Mouse (Mus musculus): ENCODE results near the gene Hmga2. TPM values are rescaled to one million over a fixed set of nuclear protein-coding genes. Genes with fewer than 3 reads are reported as not detected.
"Not testable (repeated sequence)": the region's sequence is repeated elsewhere in the genome, so short reads cannot be mapped to it uniquely, and the experiment has no call there.

The Hmga2 gene
- polyA plus RNA-seq, 1 experiment from 2014 or later = 59.2 TPM

- H3K4me3 ChIP-seq; H3K4me2 ChIP-seq; H3K9me3 ChIP-seq; H3K36me3 ChIP-seq; ATAC-seq (ENCODE audit: insufficient number of reproducible peaks, insufficient read depth, low FRiP score, low TSS enrichment, low read depth); H3K27me3 ChIP-seq; H3K9ac ChIP-seq; H3K4me1 ChIP-seq: not testable (repeated sequence)
- H3K27ac ChIP-seq = peak overlapping the region; percentile 22; the same call in 1 of the 2 replicates
- WGBS = 86% methylated on average over 1 of the region's 1 CpGs
Measured at GRCm38 (mm10) chr10:120338431-120338830, 137.8 kb downstream of the Hmga2 start.

DNA sequence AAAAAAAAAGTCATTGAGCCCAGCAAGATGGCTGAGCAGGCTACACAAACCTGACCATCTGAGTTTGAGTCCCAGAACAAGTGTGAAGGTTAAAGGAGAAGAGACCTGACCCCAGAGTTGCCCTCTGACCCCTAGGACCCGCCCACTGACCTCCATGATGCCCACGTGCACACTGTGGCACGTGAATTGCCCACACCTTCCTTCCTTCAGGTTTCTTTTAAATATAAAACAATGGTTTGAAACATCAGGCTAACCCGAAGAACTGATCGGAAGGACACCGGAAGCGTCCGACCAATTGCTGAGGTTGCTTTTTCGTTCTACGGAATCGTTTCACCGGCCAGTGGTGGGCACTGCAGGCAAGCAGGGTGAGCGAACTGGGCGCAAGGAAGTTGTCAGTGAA is 148.3 kb downstream of the Hmga2 start:
- 92% methylated on average over 14 of the region's 14 CpGs for WGBS
- ATAC-seq (ENCODE audit: insufficient number of reproducible peaks, insufficient read depth, low FRiP score, low TSS enrichment, low read depth) = no peak

GRCm38 (mm10) chr10:120323584-120324203 is 152.6 kb downstream of the Hmga2 start:
- H3K4me2 ChIP-seq = no peak overlapping the region
- H3K36me3 ChIP-seq = no peaks in the 10 kb centered on the region
- 85% methylated on average over 11 of the region's 11 CpGs for WGBS
- no peak overlapping the region for H3K9ac ChIP-seq
- H3K9me3 ChIP-seq = no peaks in the 10 kb centered on the region
- no peaks in the 10 kb centered on the region for H3K27me3 ChIP-seq
- H3K4me1 ChIP-seq = peaks cover 5% of the 10 kb centered on the region; the same call in 1 of the 2 replicates
- no peak overlapping the region for H3K27ac ChIP-seq
- H3K4me3 ChIP-seq = no peak overlapping the region
- no peak for ATAC-seq (ENCODE audit: insufficient number of reproducible peaks, insufficient read depth, low FRiP score, low TSS enrichment, low read depth)

More for the DNA sequence above, 148.3 kb downstream of the Hmga2 start:
- peaks cover 5% of the 10 kb centered on the region; the same call in 1 of the 2 replicates for H3K4me1 ChIP-seq
- no peak overlapping the region for H3K4me3 ChIP-seq
- H3K9me3 ChIP-seq = no peaks in the 10 kb centered on the region
- no peak overlapping the region for H3K9ac ChIP-seq
- no peaks in the 10 kb centered on the region for H3K27me3 ChIP-seq
- H3K27ac ChIP-seq = no peak overlapping the region
- H3K4me2 ChIP-seq = no peak overlapping the region
- no peaks in the 10 kb centered on the region for H3K36me3 ChIP-seq

- WGBS = 90% methylated on average over 8 of the region's 8 CpGs
- H3K9me3 ChIP-seq = no peaks in the 10 kb centered on the region
- peaks cover 5% of the 10 kb centered on the region; the same call in 1 of the 2 replicates for H3K4me1 ChIP-seq
- H3K27ac ChIP-seq = no peak overlapping the region
- no peak overlapping the region for H3K4me3 ChIP-seq
- H3K27me3 ChIP-seq = no peaks in the 10 kb centered on the region
- H3K36me3 ChIP-seq = no peaks in the 10 kb centered on the region
- H3K4me2 ChIP-seq = no peak overlapping the region
- no peak for ATAC-seq (ENCODE audit: insufficient number of reproducible peaks, insufficient read depth, low FRiP score, low TSS enrichment, low read depth)
- H3K9ac ChIP-seq = no peak overlapping the region
Measured at GRCm38 (mm10) chr10:120322815-120323214, 153.5 kb downstream of the Hmga2 start.

- H3K27ac ChIP-seq = no peak overlapping the region
- no peaks in the 10 kb centered on the region for H3K27me3 ChIP-seq
- no peaks in the 10 kb centered on the region for H3K36me3 ChIP-seq
- no peaks in the 10 kb centered on the region for H3K4me1 ChIP-seq
- H3K9ac ChIP-seq = no peak overlapping the region
- H3K4me3 ChIP-seq = no peak overlapping the region
- no peaks in the 10 kb centered on the region for H3K9me3 ChIP-seq
- WGBS = 87% methylated on average over 12 of the region's 12 CpGs
- no peak overlapping the region for H3K4me2 ChIP-seq
- ATAC-seq (ENCODE audit: insufficient number of reproducible peaks, insufficient read depth, low FRiP score, low TSS enrichment, low read depth) = no peak
Measured at GRCm38 (mm10) chr10:120319614-120320013, 156.7 kb downstream of the Hmga2 start.

MicroRNAs within 50 kb of the gene (microRNA counts, 519-probe panel; counts per million panel counts)
- microRNA mmu-miR-763 = 236 counts per million, percentile 44 among the panel's probes with 10 or more counts

Small RNAs within 50 kb of the gene (microRNA-seq; reads per million reads assigned to microRNA genes)
- not detected for gene Mir763

Other genes starting within 250 kb of the Hmga2 start
- gene Llph, start 249.4 kb downstream of the Hmga2 start, polyA plus RNA-seq (2015; fragmentation: Nextera tagmentation; extraction: Ambion mirVana) = 52.2 and 54.6 TPM in 2 replicates

Measured in embryonic facial prominence, embryonic 13.5 days (tissue).